Mouse (Mus musculus) forebrain, embryonic 13.5 days (tissue): ENCODE data around the gene Farp1. TPM values are rescaled to one million over a fixed set of nuclear protein-coding genes. Genes with fewer than 3 reads are reported as not detected.
A peak's percentile ranks its signal among the peaks of the same experiment; 100 is the strongest.
"Not testable (repeated sequence)": the region's sequence is repeated elsewhere in the genome, so short reads cannot be mapped to it uniquely, and the experiment has no call there.

Experiments used
- ATAC-seq: fragments of 200-750 bp; cut with Nextera tagmentation; 2 replicates; pipeline ENCODE4 v1.8.0; 2017
- H3K27ac ChIP-seq: fragments of 300-500 bp; sonication (generic); 2 replicates; pipeline ENCODE4 v1.5.1; 2015; ENCODE audit warnings: inconsistent platforms, mild to moderate bottlenecking, moderate library complexity
- H3K27me3 ChIP-seq: fragments of 300-500 bp; sonication (generic); 2 replicates; pipeline ENCODE4 v1.6.1; 2015; ENCODE audit warnings: mild to moderate bottlenecking, inconsistent platforms
- H3K36me3 ChIP-seq: fragments of 300-500 bp; sonication (generic); 2 replicates; pipeline ENCODE4 v1.6.1; 2015; ENCODE audit warnings: mild to moderate bottlenecking, inconsistent platforms; ENCODE audit not compliant: poor library complexity, severe bottlenecking
- H3K4me1 ChIP-seq: fragments of 300-500 bp; sonication (generic); 2 replicates; pipeline ENCODE4 v1.6.1; 2015; ENCODE audit warnings: inconsistent platforms
- H3K4me2 ChIP-seq: fragments of 300-500 bp; sonication (generic); 2 replicates; pipeline ENCODE4 v1.6.1; 2015; ENCODE audit warnings: inconsistent platforms, mild to moderate bottlenecking, moderate library complexity
- H3K4me3 ChIP-seq: fragments of 300-500 bp; sonication (generic); 2 replicates; pipeline ENCODE4 v1.5.1; 2015; ENCODE audit warnings: mild to moderate bottlenecking, inconsistent platforms
- H3K9ac ChIP-seq: fragments of 300-500 bp; sonication (generic); 2 replicates; pipeline ENCODE4 v1.6.1; 2015; ENCODE audit warnings: mild to moderate bottlenecking, inconsistent platforms
- H3K9me3 ChIP-seq: fragments of 300-500 bp; sonication (generic); replicated peaks from 2 replicates; pipeline ENCODE4 v1.6.1; 2016; ENCODE audit warnings: inconsistent platforms
- WGBS: fragments of 180-500 bp; shearing (Covaris S2); methylation state at CpG from one replicate; pipeline ENCODE4 v1.1.7; 2015; 5-methylcytosine and 5-hydroxymethylcytosine counted together
- polyA plus RNA-seq: library from polyadenylated mRNA; unstranded; fragments of >200 nt; fragmentation: Nextera tagmentation; extraction: Ambion mirVana; gene quantifications from 2 replicates; pipeline ENCODE4 v1.2.1, GENCODE M21; 2015

The Farp1 gene
- polyA plus RNA-seq, 1 experiment from 2014 or later, result 15.9 TPM

DNA sequence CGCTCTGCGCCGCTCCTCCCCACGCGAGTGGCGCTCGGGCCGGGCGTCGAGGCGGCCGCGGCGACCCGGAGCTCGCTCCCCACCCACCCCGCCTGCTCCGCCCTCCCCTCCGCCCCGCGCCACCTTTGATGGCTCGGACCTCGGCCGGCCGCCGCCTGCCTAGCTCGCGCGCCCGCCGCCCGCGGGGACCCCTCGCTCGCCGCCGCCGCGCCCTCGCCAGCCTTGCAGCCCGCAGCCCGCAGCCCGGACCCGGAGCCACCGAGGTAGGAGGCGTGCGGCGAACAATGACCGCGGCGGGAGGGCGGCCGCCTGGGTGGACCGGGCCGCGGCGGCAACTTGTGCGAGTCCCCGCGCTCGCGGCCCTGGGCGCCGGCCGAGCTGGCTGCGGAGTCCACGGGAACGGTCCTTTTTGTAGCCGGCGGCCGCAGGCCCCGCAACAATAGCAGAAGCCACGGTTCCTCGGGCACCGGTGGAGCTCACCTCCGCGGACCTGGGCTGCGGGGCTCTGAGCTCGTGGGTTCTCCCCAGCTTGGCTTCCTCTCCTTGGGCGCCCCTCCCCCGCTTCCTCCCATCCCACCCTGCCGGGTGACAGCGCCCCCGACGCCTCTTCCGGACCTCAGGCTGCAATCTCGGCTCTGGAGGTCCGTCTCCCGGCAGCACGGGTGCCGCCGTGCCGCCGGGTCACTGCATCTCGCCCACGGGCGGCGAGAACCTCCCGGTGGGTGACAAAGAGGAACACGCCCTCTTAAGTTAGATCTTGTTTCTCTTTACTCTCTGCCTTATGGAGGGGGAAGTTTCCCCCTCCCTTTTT, 868 bp downstream of the Farp1 start:
- peak; percentile 62 for ATAC-seq
- H3K9me3 ChIP-seq, result no peaks in the 10 kb centered on the region; the same call in 1 of the 2 replicates
- no peaks in the 10 kb centered on the region for H3K36me3 ChIP-seq
- peak overlapping the region; percentile 94 for H3K9ac ChIP-seq
- peak overlapping the region; percentile 86 for H3K4me3 ChIP-seq
- H3K27me3 ChIP-seq, result peaks cover 12% of the 10 kb centered on the region; the same call in 1 of the 2 replicates
- WGBS, result 1% methylated on average over 70 of the region's 100 CpGs
- peak overlapping the region; percentile 74 for H3K27ac ChIP-seq
- peak overlapping the region; percentile 92 for H3K4me2 ChIP-seq
- H3K4me1 ChIP-seq, result peaks cover 35% of the 10 kb centered on the region

DNA sequence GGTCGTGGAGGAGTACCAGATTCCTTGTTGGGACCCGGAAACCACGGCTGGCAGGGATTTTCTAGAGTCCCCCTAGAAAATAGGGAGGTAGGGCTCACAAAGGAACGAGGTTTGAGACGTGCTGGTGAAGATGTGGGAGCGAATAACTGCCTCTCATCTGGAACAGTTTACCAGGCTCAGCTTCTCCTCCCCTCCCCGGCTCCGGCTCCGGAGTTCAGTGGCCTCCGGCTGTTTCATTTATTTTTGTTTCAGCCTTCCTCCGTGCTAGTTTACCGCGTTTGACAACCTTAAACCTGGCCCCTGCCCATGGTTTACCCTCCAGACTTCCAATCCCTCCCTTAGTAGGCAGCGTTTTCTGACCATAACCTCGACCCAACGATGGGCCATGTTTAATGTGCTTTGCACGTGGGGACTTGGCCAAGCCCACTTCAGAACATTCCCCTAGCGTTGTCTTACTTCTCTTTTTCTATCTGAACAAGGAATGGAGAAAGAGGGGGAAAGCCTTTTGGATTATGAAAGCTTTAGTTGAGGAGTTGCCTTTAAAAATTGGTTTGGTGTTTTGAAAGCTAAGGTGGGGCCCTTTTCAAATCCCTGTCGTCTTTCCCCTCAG, 1.7 kb downstream of the Farp1 start:
- WGBS, result 2% methylated on average over 19 of the region's 19 CpGs
- ATAC-seq, result no peak

DNA sequence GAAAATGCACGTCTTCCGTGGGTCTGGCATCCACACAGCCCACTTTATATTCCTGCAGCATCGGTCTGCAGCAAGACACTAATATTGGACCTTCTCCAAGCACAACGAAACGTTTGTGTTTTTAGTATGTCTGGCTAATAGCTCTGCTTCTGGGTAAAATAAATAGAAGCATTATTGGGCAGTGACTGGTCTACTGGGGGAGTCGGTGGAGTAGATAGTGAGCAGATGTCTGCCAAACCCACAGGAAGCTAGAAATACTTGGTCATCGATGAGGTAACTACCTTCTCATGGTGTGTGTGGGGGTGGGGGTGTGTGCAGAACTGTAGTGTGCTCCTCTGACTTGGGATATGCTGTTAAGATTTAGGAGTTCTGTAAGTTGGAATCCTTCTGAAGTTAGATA, 2.3 kb downstream of the Farp1 start:
- Histone ChIP-seq H3K27ac (peak overlapping the region; percentile 25; the same call in 1 of the 2 replicates), H3K4me3 (peak overlapping the region; percentile 86), H3K9me3 (no peaks in the 10 kb centered on the region), H3K27me3 (peaks cover 12% of the 10 kb centered on the region; the same call in 1 of the 2 replicates), H3K4me2 (peak overlapping the region; percentile 92), H3K4me1 (peaks cover 35% of the 10 kb centered on the region), H3K9ac (peak overlapping the region; percentile 94), H3K36me3 (no peaks in the 10 kb centered on the region)
- ATAC-seq, result no peak
- 35% methylated on average over 7 of the region's 7 CpGs for WGBS

More for the DNA sequence above, 1.7 kb downstream of the Farp1 start:
- no peaks in the 10 kb centered on the region for H3K36me3 ChIP-seq
- peak overlapping the region; percentile 86 for H3K4me3 ChIP-seq
- peak overlapping the region; percentile 74; the same call in 1 of the 2 replicates for H3K27ac ChIP-seq
- H3K9me3 ChIP-seq, result no peaks in the 10 kb centered on the region
- peaks cover 12% of the 10 kb centered on the region; the same call in 1 of the 2 replicates for H3K27me3 ChIP-seq
- peak overlapping the region; percentile 92 for H3K4me2 ChIP-seq
- H3K4me1 ChIP-seq, result peaks cover 35% of the 10 kb centered on the region
- H3K9ac ChIP-seq, result peak overlapping the region; percentile 94

DNA sequence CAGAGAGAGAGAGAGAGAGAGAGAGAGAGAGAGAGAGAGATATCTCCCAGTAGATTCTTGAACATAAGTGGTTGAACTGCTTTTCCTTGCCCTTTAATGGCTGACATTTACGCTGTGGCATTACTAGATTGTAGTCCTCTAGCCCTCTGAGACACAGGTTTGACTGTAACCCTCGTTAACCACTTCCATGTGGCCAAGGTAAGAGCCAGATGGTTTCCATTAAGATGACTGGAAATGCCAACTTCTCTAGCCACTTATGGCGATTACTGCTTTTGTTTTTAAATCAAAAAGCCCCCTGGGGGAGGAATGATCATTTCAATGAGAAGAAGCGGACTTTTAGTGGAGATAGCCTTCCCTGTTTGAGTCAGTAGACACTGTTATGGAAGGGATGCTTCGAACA, 3.7 kb downstream of the Farp1 start:
- WGBS, result 59% methylated on average over 5 of the region's 5 CpGs
- H3K4me3 ChIP-seq, result no peak overlapping the region

DNA sequence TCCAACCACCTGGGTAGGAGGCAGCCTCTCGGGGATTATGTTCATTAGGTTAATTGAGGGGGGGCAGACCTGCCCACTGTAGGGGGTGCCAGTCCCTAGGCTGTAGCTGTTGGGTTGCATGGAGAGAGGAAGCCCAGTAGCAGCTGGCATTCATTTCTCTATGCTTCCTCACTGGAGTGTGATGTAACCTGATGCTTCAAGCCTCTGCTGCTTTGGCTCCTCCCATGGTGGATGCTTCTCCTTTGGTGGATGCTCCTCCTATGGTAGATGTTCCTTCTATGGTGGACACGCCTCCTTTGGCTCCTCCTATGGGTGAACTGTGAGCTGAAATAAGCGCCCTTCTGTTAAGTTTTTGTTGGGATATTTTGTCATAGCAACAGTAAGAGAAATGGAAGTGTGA, 9.1 kb downstream of the Farp1 start:
- no peak for ATAC-seq
- no peak overlapping the region for H3K4me2 ChIP-seq
- no peak overlapping the region for H3K27ac ChIP-seq
- H3K4me3 ChIP-seq, result no peak overlapping the region
- peaks cover 9% of the 10 kb centered on the region; the same call in 1 of the 2 replicates for H3K4me1 ChIP-seq
- 0 out of 2 replicates have a peak, but pooled peaks cover 4% of the 10 kb centered on the region for H3K9me3 ChIP-seq
- no peak overlapping the region for H3K9ac ChIP-seq
- 80% methylated on average over 3 of the region's 3 CpGs for WGBS
- no peaks in the 10 kb centered on the region for H3K36me3 ChIP-seq
- H3K27me3 ChIP-seq, result no peaks in the 10 kb centered on the region

More for the DNA sequence above, 3.7 kb downstream of the Farp1 start:
- Histone ChIP-seq H3K9ac (no peak overlapping the region), H3K27me3 (peaks cover 9% of the 10 kb centered on the region; the same call in 1 of the 2 replicates), H3K4me2 (peak overlapping the region; percentile 92), H3K27ac (no peak overlapping the region), H3K9me3 (no peaks in the 10 kb centered on the region), H3K36me3 (no peaks in the 10 kb centered on the region), H3K4me1 (peaks cover 39% of the 10 kb centered on the region)
- ATAC-seq, result no peak

DNA sequence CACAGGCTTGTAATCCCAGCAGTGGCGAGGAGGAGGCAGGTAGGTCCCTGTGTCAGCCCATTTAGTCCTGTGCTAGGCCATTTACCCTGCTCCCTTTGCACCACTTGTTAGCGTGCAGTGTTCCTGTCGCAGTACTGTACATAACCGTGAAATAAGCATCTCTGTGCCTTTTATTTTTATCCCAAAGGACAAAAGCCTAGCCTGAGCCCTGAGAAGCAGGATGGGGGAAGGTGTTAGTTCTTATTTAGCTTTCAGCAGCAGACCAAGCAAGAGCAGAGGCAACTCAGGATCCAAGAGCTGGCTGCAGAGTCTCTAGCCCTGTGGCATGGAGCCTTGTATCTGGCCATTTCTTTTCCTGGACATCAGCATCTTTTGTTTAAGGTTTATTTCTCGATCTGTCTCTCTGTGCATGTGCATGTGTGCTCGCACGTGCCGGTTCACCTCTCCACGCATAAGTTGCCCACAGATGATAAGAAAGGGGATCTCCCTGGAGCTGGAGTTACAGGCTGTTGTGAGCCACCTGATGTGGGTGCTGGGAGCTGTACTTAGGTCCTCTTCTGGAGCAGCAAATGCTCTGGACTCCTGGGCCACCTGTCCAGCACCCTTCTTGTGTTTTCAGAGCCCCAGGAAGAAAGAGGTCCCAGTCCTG, 11.4 kb downstream of the Farp1 start:
- Histone ChIP-seq H3K27ac (no peak overlapping the region), H3K4me2 (no peak overlapping the region), H3K9me3 (0 out of 2 replicates have a peak, but pooled peaks cover 4% of the 10 kb centered on the region), H3K4me3 (no peak overlapping the region), H3K27me3 (no peaks in the 10 kb centered on the region), H3K36me3 (no peaks in the 10 kb centered on the region), H3K4me1 (peaks cover 5% of the 10 kb centered on the region; the same call in 1 of the 2 replicates), H3K9ac (no peak overlapping the region)
- WGBS, result 83% methylated on average over 9 of the region's 9 CpGs
- no peak for ATAC-seq

DNA sequence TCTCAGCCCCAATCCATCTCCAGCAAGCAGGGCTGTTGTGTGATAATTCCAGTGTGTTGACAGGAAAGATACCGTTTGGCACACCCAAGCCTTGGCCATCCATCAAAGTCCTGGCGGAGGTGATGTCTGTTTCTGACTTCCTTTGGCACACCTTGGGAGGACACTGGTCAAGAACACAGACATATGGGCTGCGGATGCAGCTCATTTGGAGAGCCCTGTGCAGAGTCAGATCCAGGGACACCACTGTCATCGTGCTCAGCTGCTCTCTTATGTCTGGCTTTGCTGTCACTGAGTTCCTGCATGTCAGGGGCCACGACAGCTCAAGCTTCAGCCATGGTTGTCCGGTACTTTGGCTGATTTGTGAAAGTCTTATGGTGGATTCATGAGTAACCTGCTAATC, 12.8 kb downstream of the Farp1 start:
- ATAC-seq, result no peak
- H3K27me3 ChIP-seq, result no peaks in the 10 kb centered on the region
- H3K36me3 ChIP-seq, result no peaks in the 10 kb centered on the region
- H3K4me2 ChIP-seq, result no peak overlapping the region
- H3K9me3 ChIP-seq, result 0 out of 2 replicates have a peak, but pooled peaks cover 4% of the 10 kb centered on the region
- no peak overlapping the region for H3K27ac ChIP-seq
- 95% methylated on average over 6 of the region's 6 CpGs for WGBS
- no peak overlapping the region for H3K9ac ChIP-seq
- peaks cover 11% of the 10 kb centered on the region for H3K4me1 ChIP-seq
- H3K4me3 ChIP-seq, result no peak overlapping the region

DNA sequence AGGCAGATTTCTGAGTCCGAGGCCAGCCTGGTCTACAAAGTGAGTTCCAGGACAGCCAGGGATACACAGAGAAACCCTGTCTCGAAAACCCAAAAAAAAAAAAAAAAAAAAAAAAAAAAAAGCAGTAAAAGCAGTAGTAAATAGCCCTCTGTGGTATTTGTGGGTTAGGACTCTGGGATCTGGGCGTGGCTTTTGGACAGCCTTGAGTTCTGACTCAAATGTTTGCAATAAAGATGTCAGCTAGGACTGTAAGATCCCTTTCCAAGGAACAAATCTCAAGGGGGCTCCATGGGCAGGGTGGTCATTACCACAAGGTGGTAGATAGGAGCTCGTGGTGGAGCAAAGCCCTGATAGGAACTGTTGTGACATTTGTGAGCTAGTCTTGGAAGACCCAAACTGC, 16.0 kb downstream of the Farp1 start:
- not testable (repeated sequence) for H3K27ac ChIP-seq, ATAC-seq, H3K9ac ChIP-seq, H3K4me2 ChIP-seq, H3K4me3 ChIP-seq, H3K9me3 ChIP-seq, H3K36me3 ChIP-seq, H3K27me3 ChIP-seq
- peaks cover 20% of the 10 kb centered on the region for H3K4me1 ChIP-seq
- WGBS, result 88% methylated on average over 3 of the region's 4 CpGs

DNA sequence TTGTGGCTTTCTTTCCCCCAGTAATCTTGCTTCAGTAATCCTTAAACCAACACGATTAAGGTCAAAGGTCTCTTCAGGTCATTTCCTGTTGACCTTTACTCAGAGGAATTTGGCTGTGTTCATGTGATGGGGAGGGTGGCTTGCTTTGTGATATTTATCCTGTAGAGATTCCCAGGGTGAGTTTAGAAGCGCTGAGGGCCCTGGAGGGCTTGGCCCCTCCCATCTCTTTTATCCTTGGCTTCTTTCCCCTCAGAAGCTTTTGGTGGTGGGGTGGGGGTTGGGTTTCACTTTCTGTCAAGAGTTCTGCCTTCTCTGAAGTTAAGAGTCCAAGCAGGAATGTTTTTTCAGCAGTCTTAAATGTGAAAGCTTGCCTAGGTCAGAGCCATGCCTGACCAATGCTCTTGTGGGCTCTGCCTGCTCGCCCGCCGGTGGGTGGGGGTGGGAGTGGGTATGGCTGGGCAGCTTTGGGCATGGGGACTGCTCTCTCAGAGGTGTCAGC, 18.1 kb downstream of the Farp1 start:
- Histone ChIP-seq H3K4me2 (peak overlapping the region; percentile 26), H3K9me3 (no peaks in the 10 kb centered on the region)

DNA sequence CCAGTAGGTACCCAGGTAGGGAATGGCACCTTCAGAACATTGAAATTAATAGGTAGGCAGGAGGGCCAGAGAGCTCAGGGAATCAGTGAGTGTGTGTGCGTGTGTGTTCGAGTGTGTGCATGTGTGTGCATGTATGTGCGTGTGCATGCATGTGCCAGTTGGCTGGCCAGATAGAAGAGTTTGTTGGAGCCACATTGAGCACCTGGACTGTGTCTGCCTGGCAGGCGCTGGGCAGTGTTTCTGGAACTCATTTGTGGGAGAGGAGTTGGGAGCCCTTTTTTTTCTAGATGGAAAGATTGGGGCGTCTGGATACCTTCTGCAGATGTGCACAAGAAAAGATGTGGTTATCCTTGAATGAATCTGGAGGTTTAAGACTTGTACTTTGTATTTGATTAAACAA, 19.1 kb downstream of the Farp1 start:
- no peak for ATAC-seq
- Histone ChIP-seq H3K27ac (no peak overlapping the region; the same call in 1 of the 2 replicates), H3K4me2 (no peak overlapping the region), H3K36me3 (no peaks in the 10 kb centered on the region), H3K9me3 (no peaks in the 10 kb centered on the region), H3K9ac (no peak overlapping the region), H3K4me3 (no peak overlapping the region), H3K27me3 (no peaks in the 10 kb centered on the region), H3K4me1 (peaks cover 23% of the 10 kb centered on the region)
- whole genome bisulfite sequencing, result 60% methylated on average over 5 of the region's 5 CpGs

More for the DNA sequence above, 18.1 kb downstream of the Farp1 start:
- Histone ChIP-seq H3K9ac (no peak overlapping the region), H3K27me3 (no peaks in the 10 kb centered on the region), H3K36me3 (no peaks in the 10 kb centered on the region), H3K4me1 (peaks cover 20% of the 10 kb centered on the region), H3K27ac (no peak overlapping the region), H3K4me3 (no peak overlapping the region)
- 3% methylated on average over 5 of the region's 5 CpGs for WGBS
- ATAC-seq, result no peak

DNA sequence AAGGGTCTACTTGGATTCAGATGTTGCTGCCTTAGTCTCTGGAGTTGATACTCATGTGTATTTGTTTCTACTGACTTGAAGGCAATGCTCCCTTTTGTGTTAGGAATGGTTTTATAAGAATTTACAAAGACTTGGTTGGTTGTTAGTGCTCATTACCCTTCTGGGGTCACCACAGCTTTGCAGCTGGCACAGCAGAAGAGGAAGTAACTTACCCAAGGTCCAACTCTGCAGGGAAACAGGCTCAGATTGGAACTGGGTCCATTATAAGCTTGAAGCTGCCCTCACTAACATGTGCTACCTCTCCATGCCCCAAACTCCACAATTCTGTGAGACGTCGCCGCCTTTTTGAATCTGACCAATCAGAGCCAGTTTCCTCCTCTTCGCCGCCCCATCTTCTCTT, 22.8 kb downstream of the Farp1 start:
- ATAC-seq, result no peak
- H3K4me2 ChIP-seq, result no peak overlapping the region
- no peak overlapping the region for H3K4me3 ChIP-seq
- no peak overlapping the region for H3K9ac ChIP-seq
- H3K27me3 ChIP-seq, result no peaks in the 10 kb centered on the region
- peaks cover 49% of the 10 kb centered on the region for H3K4me1 ChIP-seq
- H3K9me3 ChIP-seq, result no peaks in the 10 kb centered on the region
- 100% methylated on average over 5 of the region's 5 CpGs for WGBS
- no peaks in the 10 kb centered on the region for H3K36me3 ChIP-seq
- H3K27ac ChIP-seq, result no peak overlapping the region

DNA sequence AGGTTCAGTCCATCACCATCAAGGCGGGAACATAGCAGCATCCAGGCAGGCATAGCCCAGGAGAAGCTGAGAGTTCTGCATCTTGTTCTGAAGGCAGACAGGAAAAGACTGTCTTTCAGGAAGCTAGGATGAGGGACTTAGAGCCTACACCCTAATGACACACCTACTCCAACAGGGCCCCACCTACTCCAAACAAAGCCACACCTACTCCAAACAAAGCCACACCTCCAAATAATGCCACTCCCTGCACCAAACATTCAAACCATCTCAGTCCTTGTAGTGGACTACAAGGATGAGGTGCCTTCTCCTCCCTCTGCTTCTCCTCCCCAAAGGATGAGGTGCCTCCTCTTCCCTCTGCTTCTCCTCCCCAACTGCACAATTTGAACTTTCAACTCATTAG, 23.5 kb downstream of the Farp1 start:
- Histone ChIP-seq H3K4me3 (no peak overlapping the region), H3K4me1 (peaks cover 49% of the 10 kb centered on the region), H3K27ac (no peak overlapping the region), H3K36me3 (no peaks in the 10 kb centered on the region), H3K27me3 (no peaks in the 10 kb centered on the region), H3K4me2 (no peak overlapping the region), H3K9me3 (no peaks in the 10 kb centered on the region), H3K9ac (no peak overlapping the region)
- WGBS, result 100% methylated on average over 1 of the region's 1 CpGs
- no peak for ATAC-seq
